27 mouse cellular contexts compared by ENCODE assay signal in the genomic region with DNA sequence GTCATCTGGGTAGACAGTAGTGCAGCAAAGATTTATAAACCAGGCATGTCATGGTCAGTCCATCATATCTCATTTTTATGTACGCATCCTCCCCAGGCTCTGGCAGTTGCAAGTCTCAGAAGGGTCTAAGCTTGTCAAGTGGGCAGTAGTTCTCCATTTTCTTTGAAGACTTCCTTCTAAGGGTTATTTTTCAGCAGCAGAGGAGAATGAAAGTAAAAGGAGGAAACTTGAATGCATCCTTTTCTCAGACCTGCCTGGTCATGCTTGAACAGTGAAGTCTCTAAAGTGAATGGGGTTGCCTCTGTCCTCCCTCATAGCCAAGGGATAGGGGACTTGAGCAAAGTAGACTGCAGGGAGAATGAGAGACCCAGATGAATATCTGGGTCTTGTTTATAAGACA.
A peak's percentile ranks its signal among the peaks of the same experiment; 100 is the strongest.
DNase-seq lines count a peak whose midpoint lies in the region; ATAC-seq lines count a peak whose summit lies in the region.
"Had no signal": no experiment of that assay in that cellular context is flagged by ENCODE, and none has a peak within 500 bp of the region (broad histone marks: within the 10 kb centered on the region; RNA-seq: fewer than 3 reads in every experiment).

No protein-coding gene starts in this region.

- H3K36me3 ChIP-seq in splenic B cell, adult 2 months (ENCODE audit: control insufficient read depth, insufficient read depth, low read length, poor library complexity, severe bottlenecking), result no peaks in the 10 kb centered on the region
- H3K36me3 ChIP-seq: embryonic facial prominence, embryonic 12.5 days; embryonic facial prominence, embryonic 15.5 days; forebrain, embryonic 12.5 days; forebrain, embryonic 15.5 days; G1E; heart, embryonic 10.5 days; heart, embryonic 13.5 days; hindbrain, embryonic 12.5 days; hindbrain, embryonic 15.5 days had no signal

- DNase-seq in spleen, postnatal 36 days (ENCODE audit: low spot score in 2 of 2), result peak; percentile 11 to 25
- no peak for DNase-seq in spleen, postnatal 4 days (ENCODE audit: low spot score in 2 of 2)
- DNase-seq in splenic B cell, adult 2 months (ENCODE audit: low read depth, low spot score), result peak; percentile 54
- DNase-seq in right cerebral cortex, adult 2 months (ENCODE audit: low spot score in 2 of 2), result no peak
- DNase-seq in adrenal gland, postnatal 10 days, result no peak
- DNase-seq: adrenal gland, postnatal 25 days; cerebellum, adult 11-12 months; cerebellum, adult 8-10 months; cerebellum, postnatal 10 days; cerebellum, postnatal 36 days; gastrocnemius, postnatal 25 days; heart, adult 2 months; heart, postnatal 14 days; heart, postnatal 4 days had no signal

- peak; percentile 19; the same call in 1 of the 2 replicates for ATAC-seq in common myeloid progenitor, adult 5-6 weeks (replicated peaks; ENCODE audit: low read depth, poor library complexity, severe bottlenecking)
- ATAC-seq in megakaryocyte, adult 5-6 weeks (ENCODE audit: poor library complexity, severe bottlenecking), result peak; percentile 55
- no peak for ATAC-seq in erythroid progenitor cell, adult 5-6 weeks (replicated peaks; ENCODE audit: low FRiP score, poor library complexity, severe bottlenecking)
- ATAC-seq: forebrain, embryonic 15.5 days; Patski had no signal

- no peaks in the 10 kb centered on the region for H3K27me3 ChIP-seq in splenic B cell, adult 2 months (ENCODE audit: control insufficient read depth, insufficient read depth, low read length, poor library complexity, severe bottlenecking)
- H3K27me3 ChIP-seq: heart, embryonic 13.5 days had no signal

Comparison
In these comparisons a context has a peak if more than half of its experiments do, and no peak if none do; other contexts are left out.
1. DNase-seq: peak in spleen, postnatal 36 days (2 of 2) and splenic B cell, adult 2 months (single experiment); none in spleen, postnatal 4 days (0 of 2), right cerebral cortex, adult 2 months (0 of 2) and adrenal gland, postnatal 10 days (single experiment).